Mouse (Mus musculus) macrophage (primary cell): ENCODE results near the gene Mrpl57. TPM values are rescaled to one million over a fixed set of nuclear protein-coding genes. Genes with fewer than 3 reads are reported as not detected.

Source experiments
- polyA plus RNA-seq: library from polyadenylated mRNA; stranded (reverse); fragments of 250-400 nt; gene quantifications from 3 replicates; pipeline ENCODE4 v1.2.4, GENCODE M21; 2018; ENCODE audit warnings: inconsistent platforms

Mrpl57 gene
- polyA plus RNA-seq, 1 experiment from 2014 or later, result 21.8 TPM

Other genes with a start within 250 kb of the Mrpl57 start
- gene Xpo4, start 160.8 kb upstream of the Mrpl57 start, polyA plus RNA-seq, result 4.5 to 13.1 TPM (median 4.9 TPM) in 3 replicates
- not detected in 3 replicates for gene Gm49361, start 80.1 kb upstream of the Mrpl57 start, polyA plus RNA-seq
- 11.3 to 15.3 TPM (median 12.1 TPM) in 3 replicates for gene Lats2, start 67.8 kb upstream of the Mrpl57 start, polyA plus RNA-seq
- gene Sap18, start 28.1 kb upstream of the Mrpl57 start, polyA plus RNA-seq, result 52.1 to 90.3 TPM (median 73.7 TPM) in 3 replicates
- 0.67 to 3.6 TPM (median 1.9 TPM) in 3 replicates for gene Ska3, start within 50 bp of the Mrpl57 start, polyA plus RNA-seq
- 45.6 to 74.7 TPM (median 57.4 TPM) in 3 replicates for gene Zdhhc20, start 64.0 kb downstream of the Mrpl57 start, polyA plus RNA-seq
- 44.9 to 62.5 TPM (median 57.3 TPM) in 3 replicates for gene Micu2, start 173.0 kb downstream of the Mrpl57 start, polyA plus RNA-seq
- gene Fgf9, start 244.3 kb downstream of the Mrpl57 start, polyA plus RNA-seq, result 0.07 to 0.15 TPM in 2 of 3 replicates, not detected in the other